Mouse (Mus musculus): ENCODE data around the gene Dnmt1.
"Not testable (repeated sequence)": the region's sequence is repeated elsewhere in the genome, so short reads cannot be mapped to it uniquely, and the experiment has no call there.

Gene Dnmt1

DNA sequence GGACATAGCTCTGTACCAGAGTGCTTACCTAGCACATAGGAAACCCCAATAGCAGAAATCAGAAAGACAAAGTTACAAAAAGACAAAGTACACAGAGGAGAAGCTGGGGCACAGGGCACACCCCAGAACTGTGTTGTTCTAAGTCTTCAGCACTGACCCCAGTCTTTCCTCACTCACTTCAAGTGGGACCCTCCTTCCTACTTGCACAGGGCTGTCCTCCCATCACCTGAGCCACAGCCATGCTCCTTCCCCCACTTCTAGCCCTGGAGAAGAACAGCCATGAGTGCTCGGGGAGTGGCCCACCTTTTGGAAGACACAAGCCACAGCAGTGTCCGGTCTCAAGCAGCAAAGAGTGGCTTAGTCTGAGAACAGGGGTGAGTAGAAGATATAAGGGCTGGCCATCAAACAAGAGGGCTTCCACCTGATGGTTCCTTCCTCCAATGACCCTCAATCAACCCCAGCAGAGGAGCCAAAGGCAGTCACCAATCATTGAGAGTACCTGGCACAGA lies at the start of gene Dnmt1:
TSS of gene Dnmt1 (minus strand) at position 459 of the 509 bp plus-strand sequence.
- DNase-seq = no peak

DNA sequence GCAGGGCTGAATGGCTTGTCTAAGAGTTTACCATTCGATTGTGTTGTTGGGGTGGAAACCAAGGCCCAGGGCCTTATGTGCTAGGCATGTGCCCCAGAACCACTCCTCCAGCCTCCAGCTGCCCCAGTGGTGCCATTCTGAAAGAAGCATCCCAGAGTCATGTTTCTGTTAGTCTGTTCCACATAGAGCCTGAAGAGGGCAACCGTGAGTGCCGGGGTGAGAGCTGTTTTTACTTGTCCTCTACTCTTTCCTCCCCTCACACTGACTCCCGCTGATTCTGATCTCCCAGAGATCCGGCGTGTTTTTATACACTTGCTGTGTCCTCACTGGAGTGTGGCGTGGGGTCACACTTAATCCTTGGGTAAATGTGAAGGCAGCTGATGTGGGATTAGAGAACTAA lies 48.3 kb upstream of the Dnmt1 start:
- no peak for DNase-seq

DNA sequence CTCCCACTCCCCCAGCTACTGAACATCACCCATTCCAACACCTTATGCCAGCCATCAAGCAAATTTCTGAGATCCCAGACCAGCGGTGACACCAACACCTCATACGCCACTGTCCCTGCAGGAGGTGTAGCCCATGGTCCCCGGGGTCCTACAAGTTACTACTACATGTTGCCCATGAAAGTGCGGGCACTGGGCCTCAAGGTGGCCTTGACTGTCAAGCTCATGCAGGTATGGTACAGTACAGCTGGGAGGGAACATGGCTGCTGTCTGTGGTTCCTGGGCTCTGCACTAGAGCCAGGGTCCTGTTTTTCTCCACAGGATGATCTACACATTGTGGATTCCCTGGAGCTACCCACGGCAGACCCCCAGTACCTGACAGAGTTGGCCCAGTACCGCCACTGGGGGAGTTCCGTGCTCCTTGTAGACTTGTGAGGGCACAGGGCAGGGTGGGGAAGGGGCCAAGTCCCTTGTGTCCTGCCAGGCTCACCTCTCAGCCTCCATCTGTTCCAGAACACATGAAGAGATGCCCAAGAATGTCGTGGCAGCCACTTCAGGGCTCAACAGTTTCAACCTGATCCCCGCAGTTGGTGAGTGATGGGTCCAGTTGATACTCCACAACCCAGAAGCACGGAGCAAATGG lies 47.7 kb upstream of the Dnmt1 start:
- no peak for DNase-seq

DNA sequence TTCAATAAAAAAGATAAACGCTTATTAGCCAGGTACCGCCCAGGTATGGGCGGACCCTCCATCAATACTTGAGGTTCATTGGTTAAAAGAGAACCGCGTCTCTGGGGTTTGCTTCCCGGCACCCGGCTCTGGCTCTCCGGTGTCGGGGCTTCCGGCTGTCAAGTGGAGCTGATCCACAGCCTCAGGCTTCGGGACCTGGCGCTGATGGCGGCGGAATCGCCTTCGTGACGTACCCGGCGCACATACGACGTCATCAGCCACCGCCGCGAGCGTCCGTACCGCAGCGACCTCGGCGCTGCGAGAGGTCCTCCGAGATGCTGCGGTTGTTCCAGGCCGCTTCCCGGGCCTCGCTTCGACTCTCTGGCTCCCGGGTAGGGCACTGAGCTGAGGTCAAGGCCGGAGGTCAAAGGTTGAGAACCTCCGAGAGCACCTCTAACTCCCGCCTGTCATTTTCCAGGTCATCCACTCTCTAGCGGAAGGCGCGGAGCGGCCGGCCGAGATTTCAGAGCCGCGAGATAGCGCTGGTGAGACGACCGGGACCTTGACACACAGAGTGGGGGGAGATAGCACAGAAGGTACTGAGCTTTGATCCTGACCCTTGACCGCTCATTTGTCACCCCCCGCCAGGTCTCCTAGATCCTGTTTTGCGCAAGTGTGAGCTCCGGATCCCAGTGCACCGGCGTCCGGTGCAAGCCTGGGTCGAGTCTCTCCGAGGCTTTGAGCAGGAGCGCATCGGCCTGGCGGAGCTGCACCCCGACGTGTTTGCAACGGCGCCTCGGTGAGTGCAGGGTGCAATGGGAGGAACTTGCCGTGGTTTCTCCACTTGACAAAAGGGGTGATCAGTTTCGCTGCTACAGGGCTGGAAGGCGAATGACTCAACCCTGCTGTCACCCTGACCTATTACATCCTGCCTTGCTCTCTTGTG lies 43.2 kb upstream of the Dnmt1 start, which contains the start of gene Mrpl4:
TSS of gene Mrpl4 (plus strand) at position 112 of the 925 bp plus-strand sequence.
- DNase-seq = peak; percentile 93

DNA sequence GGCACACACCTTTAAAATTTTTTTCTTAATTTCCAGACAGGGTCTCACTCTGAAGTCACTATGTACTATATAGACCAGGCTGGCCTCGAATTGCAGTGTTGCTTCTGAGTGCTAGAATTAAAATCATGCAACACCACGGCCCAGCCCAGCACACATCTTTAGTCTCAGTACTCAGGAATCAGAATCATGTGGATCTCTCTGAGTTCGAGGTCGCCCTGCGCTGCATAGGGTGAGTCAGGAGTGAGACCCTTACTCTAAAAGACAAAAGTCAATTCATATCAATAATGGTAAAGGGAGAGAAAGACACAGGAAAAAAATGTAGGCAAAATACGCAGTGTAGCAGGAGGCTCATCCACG lies 42.6 kb upstream of the Dnmt1 start:
- DNase-seq = no peak

DNA sequence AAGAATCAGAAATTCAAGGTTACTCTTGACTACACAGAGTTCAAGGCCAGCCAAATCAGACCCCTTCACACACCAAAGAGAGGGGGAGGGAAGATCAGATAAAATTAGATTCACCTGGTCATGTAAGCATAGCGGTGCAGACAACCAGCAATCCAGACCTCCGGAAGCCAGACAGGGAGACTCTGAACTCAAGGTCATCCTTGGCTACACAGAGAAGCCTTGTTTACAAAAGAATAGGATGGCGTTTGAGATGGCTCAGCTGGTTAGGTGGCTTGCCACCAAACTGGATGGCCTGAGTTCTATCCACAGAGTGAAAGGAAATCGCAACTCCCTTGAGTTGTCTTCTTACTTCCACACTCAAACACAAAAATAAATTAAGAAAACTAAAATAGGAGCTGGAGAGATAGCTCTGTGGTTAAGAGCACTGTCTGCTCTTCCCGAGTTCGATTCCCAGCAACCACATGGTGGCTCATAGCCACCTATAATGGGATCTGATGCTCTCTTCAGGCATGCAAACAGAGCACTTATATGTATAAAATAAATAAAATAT lies 42.0 kb upstream of the Dnmt1 start:
- no peak for DNase-seq

DNA sequence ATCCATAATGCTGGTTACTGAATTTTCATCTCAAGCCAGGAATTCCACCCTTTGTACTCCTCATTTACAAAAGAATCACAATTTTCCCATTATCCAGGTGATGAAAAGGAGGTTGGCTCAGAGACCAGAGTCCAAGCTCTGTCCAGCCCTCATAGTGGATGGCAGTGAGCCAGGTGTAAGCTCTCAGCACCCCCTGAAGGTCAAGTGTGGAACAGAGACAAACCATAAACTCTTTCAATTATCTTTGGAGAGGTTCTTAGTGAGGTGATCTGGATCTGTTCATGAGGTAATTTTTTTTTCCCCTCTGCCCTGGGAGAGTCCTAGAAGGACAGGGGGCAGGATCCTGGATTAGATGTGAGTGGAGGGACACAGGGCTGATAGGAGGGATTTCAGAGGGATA lies 41.1 kb upstream of the Dnmt1 start:
- no peak for DNase-seq

DNA sequence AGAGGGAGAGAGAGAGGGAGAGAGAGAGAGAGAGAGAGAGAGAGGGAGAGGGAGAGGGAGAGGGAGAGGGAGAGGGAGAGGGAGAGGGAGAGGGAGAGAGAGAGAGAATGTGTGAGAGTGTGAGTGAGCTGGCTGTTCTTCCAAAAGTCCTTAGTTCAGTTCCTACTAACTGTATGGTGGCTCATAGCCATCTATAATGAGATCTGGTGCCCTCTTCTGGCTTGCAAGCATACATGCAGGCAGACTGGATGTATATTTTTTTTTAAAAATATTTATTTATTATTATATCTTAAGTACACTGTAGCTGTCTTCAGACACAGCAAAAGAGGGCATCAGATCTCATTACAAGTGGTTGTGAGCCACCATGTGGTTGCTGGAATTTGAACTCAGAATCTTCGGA lies 38.6 kb upstream of the Dnmt1 start:
- DNase-seq = not testable (repeated sequence)

DNA sequence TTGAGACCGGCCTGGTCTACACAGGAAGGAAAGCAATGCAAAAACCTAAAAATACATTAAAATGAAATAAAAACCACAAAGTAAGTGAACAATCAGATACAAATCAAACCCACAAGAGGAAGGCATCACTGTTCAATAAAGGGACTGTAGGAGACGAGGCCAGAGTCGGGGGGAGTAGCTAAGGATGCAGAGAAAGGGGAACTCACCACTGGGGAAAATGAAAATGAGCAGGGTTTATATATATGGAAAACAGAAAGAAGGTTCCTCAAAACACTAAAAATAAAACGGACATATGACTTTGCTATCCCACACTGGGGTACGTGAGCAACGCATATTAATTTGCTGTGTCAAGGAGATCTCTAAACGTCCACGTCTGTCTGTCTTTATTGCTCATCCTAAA lies 37.4 kb upstream of the Dnmt1 start:
- no peak for DNase-seq

DNA sequence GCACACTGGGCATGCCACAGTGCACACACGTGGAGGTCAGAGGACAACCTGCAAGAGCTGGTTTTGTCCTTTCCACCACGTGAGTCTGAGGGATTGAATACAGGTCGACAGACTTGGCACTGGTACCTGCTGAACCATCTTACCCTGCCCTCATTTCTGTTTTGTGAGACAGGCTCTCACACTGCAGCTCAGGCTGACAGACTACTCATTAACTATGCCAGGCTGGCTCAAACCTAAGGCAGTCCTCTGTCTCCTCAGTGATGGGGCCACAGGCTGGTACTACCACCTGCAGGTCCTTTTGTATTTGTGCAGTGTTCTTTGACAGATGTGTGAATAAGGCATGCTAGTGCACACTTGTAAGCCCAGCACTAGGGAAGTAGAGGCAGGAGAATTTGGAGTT lies 35.4 kb upstream of the Dnmt1 start:
- no peak for DNase-seq

DNA sequence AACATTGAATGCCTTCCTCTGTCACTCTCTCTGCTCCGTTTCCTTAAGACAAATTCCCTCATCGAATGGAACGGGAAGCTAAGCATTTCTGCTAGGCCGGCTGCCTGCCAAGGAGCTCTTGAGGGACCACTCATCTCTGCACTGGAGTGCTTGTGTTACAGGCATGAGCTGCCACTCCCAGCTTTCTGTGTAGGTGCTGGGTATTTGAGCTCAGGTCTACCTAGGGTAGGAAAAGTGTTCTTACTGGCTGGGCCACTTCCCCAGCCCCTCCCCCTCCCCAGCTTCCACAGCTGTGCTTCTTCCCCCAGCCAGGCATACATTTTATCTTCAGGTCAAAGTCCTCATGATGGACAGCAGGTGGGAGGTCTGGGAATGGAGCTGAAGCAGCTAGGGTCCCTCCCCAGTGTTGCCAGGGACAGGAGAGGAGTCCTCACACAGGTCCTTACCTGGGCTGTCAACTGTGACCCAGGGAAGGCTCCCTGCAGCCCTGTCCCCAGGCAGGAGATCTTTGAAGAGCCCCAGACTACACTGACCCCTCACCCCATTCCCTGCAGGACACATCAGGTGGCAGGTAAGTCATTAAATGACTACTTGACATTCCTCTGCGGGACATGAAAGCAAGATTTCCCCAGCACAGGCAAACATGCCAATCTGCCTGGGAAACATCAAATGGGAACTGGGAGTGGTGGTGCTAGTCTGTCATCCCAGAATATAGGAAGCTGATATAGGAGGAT lies 33.6 kb upstream of the Dnmt1 start:
- DNase-seq = no peak

DNA sequence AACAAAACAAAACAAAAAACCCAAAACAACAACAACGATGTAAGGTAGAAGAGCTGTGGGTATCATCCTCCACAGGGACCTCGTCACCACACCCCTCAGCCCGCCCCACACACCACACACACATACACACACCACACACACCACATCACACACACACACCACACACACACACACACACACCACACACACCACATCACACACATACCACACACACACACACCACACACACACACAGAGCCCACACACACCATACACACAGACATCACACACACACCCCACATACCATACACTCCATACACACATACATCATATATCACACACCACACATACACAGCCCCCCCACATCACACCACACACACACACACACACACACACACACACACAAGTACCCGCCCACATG lies 31.9 kb upstream of the Dnmt1 start:
- no peak for DNase-seq

DNA sequence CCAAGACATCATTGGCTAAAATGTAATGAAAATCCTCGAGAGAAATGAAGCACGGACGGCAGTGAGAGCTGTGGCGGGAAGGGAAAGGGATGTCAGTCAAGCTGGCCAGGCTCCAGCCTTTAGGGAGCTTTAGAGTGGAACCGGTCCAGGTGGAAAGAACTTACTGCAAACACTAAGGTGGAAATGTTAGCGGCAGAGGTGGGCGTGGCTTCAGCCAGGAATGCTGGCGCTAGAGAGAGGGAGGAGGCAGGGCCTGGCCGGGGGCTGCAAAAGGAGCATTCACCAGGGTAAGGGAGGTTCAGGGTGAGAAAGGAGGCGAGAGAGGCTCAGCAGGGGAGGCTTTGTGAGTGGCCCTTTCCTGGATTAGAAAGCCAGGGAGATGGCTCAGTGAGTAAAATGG lies 31.2 kb upstream of the Dnmt1 start:
- peak; percentile 50 for DNase-seq

DNA sequence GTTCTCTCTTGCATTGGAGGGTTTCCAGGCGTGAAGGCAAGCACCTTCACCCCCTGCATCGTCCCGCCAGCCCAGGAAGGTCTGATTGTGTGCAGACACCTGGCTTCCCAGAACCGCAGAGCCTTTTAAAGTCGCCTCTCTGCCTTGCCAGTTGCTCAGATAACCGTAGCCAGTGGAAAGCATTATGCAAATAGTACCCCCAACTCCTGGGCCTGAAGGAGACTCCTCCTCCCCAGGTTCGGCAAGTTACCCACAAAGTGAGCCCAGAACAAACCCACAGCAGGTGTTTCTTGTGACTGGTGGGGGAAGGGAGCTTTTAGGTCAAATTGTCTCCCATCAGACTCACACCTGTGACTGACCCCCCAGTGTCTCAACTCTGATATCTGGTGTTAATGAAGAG lies 28.3 kb upstream of the Dnmt1 start:
- DNase-seq = peak; percentile 40

DNA sequence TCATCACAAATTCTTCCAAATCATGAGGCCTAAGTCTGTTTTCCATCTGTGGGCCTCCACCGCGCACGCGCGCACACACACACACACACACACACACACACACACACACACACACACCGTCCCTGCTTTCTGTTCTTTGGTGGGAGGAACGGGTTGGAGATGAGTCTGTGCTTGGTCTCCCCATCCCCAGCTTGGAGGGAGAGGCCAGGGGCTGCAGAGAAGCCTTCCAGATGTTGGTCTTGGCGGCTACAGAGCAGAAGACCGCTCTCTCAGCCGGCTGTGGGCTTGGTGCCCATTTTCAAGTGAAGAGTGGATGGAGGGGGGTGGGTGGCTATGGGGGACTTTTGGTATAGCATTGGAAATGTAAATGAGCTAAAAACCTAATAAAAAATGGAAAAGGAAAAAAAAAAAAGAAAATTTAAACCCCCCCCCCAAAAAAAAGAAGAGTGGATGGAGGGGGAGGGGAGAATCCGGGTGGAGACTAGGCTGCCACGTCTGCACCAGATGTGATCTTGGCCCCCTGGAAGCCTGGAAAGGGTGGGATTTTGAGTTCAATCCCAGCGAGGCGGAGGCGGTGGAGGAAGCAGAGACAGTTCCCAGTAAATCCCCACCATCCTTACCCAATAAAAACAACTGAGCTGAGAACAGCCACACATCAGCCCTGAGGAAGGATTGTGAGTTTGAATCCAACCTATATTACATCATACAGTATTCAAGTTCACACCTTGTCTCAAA lies 27.4 kb upstream of the Dnmt1 start:
- DNase-seq = no peak

DNA sequence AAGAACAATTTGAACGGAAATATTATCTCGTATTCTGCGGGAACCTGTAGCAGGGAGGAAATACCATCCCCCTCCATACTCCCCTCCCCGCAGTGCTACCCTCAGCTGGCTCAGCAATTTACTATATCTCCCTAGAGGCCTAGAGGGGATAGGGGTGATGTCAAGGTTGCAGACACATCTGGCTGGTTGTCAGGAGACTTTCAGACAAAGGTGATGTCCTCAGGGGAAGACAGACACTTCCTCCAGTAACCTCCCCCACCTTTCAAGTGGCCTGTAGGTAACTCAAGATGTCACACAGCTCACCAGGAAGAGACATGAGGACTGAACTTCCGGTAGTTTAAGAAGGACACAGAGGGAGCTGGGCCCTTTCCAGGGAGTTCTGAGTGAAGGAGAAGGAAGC lies 23.5 kb upstream of the Dnmt1 start:
- DNase-seq = peak; percentile 49

DNA sequence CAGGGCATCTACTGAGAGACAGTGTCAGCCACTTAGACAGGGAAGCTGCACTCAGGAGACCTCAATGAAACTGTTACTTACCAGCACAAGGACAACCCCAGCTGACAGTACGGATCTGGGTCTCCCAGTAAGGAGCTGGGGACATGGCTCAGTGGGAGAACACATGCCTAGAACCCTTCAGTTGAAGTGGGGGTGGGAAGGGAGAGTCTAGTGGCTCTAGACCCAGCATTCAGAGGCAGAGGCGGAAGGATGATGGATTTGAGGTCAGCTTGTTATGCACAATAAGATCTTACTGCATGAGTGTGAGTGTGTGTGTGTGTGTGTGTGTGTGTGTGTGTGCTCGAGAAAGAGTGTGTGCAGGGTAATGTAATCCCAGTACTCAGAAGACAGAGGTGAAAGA lies 22.5 kb upstream of the Dnmt1 start:
- no peak for DNase-seq

DNA sequence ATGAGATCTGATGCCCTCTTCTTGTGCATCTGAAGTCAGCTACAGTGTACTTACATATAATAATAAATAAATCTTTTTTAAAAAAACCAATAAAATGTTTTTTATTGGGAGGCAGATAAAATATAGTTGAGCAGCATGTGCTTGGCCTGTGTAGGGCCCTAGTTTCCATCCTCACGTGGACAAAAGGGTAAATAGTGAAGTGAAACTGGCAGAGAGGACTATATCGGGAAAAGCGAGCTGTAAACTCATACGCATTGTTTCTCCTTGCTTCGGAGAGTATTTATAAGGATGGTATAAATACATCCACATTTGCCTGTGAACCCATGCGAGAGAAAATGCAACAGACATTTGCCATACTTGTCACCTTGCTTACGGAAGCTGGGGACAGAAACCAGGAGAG lies 20.1 kb upstream of the Dnmt1 start:
- no peak for DNase-seq

DNA sequence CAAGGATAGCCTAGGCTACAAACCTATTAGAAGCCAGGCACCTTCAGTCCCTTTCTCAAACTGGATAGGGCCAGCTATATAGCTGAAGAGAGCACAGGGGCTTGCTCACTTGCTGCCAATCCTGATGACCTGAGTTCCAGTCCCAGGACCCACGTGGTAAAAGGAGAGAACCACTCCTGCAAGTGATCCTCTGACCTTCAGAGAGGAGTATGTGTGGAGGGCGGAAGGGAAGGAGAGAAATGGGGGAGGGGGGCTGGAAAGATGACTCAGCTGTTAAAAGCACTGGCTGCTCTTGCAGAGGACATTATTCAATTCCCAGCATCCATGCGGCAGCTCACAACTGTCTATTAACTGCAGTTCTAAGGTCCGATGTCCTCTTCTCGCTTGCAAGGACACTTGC lies 19.5 kb upstream of the Dnmt1 start:
- no peak for DNase-seq

DNA sequence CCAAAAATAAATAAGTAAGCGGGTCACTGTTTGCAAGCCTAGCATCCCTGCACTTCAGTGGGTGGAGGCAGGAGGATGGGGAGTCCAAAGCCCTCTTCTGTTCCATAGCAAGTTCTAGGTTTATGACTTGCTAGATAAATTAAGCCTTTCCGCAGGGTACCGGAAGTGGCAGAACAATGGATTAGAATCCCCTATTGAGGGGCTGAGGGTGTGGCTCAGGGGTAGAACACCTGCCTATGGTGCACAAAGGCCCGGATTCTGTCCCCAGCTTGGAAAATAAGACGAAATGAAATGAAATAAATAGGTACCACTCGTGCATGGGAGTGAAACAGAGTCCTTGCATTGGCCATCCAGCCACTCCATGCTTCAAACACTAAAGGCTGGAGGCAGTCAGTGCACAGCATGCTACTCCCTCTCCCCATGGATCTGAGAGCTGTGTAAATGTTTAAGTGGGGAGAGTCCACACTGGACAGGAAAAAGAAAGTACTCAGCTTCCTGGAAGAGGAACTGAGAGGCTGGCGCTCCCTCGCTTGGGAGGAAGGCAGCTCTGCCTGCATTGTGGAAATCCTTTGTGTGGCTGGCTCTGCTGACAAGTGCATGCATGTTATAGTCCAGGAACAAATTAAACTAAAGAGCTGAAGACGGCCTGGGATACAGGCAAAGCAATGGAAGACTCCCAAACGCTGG lies 18.9 kb upstream of the Dnmt1 start:
- DNase-seq = no peak

DNA sequence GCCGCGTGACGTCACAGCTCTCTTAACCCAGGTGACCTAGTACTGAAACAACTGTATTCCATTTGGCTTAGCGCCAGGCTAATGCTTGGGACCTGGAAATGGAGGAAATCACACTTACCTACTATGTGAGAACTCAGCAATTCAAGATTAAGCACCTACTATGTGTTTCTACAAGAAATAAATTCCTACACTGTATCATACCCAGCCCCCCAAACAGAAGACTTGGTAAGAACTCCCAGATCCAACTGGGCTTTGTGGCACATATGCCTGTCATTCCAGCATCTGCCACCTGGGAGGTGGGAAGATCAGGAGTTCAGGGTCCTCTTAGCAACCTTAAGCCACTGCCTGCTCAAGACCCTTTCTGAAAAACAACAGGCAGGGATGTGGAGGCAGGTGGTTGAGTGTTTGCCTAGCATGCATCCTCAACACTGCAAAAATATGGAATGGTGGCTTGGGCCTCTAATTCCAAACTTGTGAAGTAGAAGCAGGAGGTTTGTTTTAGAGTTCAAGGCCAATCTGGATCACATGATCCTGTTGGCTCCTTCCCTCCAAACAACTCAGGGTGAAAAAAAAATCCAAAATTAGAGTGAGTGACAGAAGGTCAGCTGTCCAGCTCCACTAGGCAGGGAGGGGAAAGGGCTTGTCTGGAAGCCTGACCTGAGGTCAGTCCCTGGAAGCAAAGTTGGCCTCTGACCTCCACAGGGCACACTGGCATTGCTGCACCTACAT lies 17.4 kb upstream of the Dnmt1 start:
- DNase-seq = no peak

All from thymus, postnatal 4 days (tissue).